Mouse (Mus musculus) left cerebral cortex, adult 11 months (tissue): ENCODE data around the gene Gm42742.

Experiments
- DNase-seq: peaks from one replicate; pipeline ENCODE4 v3.0.0; 2022; ENCODE audit warnings: low spot score

Gene Gm42742

DNA sequence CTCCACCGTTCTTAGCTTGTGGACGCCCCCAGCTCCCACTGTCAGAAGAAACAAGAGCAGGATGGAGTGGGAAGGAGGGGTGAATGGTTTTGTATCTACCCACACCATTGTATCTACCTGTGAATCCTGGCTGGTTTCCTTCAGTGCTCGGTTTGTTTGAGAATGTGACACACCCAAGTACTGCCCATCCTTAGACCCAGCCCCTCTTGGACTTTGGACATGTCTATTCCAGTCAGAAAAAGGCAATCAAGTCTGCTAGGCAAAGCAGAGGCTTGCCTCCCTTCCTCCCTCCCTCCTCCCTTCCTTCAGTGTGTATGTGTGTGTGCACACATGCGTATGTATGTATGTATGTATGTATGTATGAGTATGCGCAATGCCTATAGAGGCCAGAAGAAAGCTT lies 17.3 kb downstream of the Gm42742 start:
- DNase-seq, result no peak

DNA sequence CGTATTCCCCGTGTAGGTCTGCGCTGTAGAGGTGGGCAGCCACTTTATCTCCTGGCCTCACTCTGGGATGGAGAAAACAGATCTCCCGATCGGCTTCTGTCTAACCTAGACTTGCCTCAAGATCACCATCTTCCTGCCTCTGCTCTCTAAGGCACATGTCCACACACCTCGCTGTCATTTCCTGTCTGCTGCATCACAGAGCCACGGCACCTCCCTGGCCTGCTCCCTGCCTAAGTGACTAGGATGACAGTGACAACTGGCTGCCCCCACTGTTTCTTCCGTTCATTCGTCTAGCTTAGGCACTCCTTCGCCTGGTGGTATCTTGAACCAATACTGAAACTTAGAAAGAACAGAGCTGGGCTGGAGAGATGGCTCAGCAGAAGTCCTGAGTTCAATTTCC lies 21.3 kb downstream of the Gm42742 start:
- DNase-seq, result no peak

DNA sequence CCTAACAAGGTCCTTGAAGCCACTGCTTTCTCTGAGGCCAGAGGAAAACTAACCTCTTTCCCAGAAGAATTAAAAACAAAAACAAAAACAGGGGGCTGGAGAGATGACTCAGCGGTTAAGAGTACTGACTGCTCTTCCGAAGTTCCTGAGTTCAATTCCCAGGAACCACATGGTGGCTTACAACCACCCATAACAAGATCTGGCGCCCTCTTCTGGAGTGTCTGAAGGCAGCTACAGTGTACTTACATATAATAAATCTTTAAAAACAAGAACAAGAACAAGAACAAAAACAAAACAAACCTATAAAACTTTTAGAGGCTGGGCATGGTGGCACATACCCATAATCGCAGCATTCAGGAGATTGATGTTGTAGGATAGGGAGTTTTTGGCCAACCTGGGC lies 24.4 kb downstream of the Gm42742 start:
- DNase-seq, result no peak

DNA sequence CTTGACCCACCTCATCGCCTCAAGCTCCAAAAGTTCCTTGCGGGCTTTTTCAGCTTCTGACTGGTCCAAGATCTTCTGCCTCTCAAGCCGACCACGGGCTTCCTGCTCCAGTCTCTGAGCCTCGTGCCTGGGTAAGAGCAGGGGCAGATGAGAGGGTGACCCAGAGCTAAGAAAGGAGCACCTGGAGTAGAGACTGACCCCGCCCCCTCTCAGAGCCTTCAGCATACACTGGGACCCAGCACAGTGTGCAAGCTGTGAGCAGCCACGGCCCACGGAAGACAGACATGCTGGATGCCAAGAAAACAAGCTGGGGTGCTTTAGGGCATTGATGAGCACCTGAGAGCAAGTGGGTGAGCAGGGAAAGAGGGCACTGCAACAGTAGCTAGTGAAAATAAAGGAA lies 32.1 kb downstream of the Gm42742 start:
- no peak for DNase-seq

DNA sequence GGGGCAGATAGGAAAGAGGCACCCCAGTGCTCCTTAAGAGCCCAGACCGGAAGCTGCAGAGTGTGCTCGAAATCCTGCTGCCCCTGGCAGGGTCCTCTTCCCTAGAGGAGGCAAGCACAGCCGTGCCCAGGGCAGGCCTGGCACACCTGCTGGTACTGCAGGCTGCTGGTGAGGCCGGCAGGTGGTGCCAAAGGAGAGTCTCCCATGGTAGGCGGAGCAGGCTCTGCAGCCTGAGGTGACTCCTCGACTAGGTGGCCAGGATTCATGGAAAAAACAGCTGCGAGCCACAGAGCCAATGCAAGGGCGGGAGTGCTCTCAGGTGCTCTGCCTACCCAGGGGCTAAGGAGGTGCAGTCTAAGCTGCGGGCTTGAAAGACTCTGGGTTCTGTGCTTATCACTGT lies 34.6 kb downstream of the Gm42742 start:
- no peak for DNase-seq

DNA sequence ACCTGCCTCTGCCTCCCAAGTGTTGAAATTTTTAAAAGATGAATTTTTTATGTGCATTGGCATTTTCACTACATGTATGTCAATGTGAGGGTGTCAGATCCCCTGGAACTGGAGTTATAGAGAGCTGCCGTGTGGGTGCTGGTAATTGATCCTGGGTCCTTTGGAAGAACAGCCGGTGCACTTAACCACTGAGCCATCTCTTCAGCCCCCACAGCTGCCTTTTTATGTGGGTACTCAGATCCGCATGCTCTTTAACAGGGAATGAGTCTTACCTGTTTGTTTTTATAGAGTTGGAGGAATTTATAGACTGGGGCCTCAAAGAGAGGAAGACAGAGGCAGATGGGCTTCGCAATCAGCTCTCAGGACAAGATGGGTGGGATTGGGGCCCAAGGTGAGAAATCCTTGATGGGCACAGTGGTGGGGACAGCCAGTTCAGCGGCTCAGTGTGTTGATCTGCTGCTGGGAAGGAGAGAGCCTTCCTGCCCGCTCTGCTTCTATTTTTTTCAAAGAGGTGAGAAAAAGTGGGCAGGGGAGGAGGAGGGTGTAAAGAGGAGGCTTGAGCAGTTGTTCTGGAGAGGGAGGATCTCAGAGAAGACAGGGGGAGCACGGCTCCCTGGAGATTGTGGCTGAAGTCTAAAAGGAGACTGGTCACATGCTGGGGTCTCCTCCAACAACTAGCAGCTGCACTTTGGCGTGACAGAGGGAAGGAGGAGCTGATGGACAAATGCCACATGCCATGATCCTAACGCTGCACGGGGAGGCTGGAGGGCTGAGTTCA lies 36.0 kb downstream of the Gm42742 start:
- DNase-seq, result no peak

DNA sequence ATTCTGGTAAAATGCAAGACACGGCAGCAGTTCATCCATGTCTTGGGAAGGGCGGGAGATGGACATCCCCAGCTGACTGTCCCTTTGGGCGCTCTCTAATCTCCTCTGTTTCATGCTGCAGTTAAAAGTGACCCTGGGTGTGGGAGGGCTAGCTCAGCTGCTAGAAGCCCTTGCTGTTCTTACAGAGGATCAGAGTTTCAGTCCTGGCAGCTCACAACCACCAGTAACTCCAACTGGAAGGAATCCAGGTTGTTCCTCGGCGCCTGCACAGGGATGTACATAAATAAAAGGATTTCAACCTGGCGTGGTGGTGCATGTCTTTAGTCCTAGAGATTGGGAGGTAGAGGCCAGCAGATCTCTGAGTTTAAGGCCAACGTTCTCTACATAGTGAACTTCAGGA lies 37.8 kb downstream of the Gm42742 start:
- no peak for DNase-seq

DNA sequence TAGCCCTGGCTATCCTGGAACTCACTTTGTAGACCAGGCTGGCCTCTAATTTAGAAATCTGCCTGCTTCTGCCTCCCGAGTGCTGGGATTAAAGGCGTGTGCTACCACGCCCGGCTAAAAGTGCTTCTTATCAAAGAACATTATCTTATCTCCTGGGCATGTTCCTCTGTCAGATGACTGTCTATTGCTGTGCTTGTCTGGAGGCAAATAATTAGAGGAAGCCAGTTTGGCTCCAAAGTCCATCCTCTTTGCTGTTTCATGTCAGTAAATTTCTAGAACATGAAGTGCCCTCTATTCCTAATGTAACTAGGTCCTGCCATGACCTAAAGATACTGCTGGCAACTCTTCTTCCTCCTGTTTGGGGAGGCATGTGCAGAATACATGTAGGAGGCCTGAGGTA lies 38.8 kb downstream of the Gm42742 start:
- DNase-seq, result no peak

DNA sequence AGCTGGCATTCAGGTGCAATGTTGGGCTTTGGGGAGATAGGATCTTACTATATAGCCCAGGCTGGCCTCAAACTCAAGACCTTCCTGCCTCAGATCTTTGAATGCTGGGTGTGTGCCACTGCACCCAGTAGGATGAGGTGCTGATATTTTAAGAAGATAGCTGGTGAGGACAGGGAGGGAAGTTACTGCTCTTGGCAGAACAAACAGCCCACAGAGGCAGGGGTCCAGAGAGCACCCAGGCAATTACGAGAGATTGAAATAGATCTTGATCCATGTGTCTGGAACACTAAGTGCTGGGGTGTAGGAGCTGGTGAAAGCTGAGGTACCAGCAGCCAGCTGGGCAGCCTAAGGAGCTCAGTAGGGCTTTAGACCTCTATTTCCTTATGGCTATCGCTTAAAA lies 39.3 kb downstream of the Gm42742 start:
- no peak for DNase-seq

DNA sequence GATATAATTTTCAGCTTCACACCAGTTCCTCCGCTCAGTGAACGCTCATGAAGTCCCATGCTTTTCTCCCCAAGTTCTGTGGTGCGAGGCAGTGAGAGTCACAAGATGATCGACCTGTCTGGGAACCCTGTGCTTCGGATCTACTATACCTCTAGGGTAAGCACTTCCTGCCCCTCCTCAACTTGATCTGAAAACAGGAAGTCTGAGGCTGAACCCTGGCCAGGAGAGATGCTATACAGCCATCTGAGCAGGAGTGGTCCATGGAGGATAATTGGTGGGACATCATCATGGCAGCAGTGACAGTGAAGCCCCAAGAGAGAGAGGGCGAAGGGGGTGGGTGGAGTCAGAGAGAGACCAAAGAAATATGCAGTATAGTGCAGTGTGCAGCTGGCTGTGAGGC lies 42.1 kb downstream of the Gm42742 start:
- DNase-seq, result no peak

DNA sequence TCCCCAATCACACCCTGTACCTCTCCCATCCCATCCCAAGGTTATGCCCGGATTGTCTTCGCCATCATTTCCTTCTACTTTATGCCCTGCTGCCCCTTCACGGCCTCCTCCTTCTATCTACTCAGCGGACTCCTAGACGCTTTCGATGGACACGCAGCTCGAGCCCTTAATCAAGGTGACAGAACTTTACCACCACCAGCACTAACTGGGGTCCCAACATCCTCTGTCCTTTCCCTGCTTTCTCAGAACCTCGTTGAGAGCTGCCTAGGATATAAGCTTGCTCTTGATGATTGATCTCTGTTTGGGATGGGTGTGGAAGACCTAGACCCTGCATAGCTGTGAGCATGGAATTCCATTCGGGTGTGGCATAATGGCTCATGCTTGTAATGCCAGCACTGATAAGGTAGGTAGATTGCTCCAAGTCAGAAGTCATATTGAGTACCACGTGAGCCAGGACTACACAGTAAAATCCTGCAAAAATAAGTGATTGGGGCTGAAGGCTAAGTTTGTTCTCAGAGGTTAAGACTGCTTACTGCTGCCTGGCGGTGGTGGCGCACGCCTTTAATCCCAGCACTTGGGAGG lies 43.9 kb downstream of the Gm42742 start:
- DNase-seq, result no peak

DNA sequence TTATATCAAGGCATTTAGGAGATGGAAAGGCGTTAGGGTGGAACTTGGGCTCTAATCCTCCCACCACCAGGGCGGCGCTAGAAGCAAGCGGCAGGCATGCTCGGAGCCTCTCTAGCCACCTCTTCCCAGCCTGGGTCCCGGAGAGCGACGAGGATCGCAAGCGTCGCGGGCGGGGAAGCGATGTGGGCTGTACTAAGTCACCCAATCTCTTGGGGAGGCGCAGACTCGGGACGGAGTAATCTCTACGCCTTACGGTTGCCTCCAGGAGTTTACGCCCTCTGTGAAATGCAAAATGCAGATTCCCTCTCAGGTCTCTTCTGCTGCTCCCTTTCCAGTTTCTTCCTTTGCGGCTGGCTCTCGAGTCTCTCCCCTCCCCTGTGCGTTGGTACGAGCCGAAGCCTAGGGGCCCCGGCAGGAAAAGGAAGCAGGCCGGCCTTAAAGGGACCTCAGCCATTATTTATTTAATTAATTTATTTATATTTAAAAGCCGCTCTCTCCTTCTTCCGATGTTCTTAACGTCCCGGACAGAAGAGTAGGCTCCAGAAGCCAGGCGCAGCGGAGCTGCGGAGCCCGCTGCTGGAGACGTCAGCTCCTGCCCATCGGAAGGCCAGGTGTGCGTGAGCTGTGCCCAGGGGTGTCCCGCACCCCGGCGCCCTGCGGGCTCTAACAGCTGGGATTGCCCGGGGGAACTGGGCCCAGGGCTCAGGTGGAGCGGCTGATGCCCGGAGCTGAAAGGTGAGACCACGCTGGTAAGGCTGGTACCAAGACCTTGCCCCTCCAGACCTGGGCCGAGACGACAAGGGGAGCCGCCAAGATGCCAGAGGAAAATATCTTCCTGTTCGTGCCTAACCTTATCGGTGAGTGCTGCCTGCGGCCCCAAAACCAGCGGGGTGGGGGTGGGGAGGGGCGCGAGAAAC lies 44.7 kb downstream of the Gm42742 start, which contains the start of gene Cdiptos:
Cdiptos (minus strand) TSS at position 149 of the 917 bp plus-strand sequence.
- DNase-seq, result peak; percentile 93

DNA sequence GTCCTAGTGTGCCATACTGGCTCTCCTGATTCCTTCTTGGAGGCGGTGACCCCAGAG lies 45.2 kb downstream of the Gm42742 start, which contains the start of gene Cdipt:
Cdipt (plus strand) TSS at position 22 of the 57 bp plus-strand sequence.
- DNase-seq, result no peak

DNA sequence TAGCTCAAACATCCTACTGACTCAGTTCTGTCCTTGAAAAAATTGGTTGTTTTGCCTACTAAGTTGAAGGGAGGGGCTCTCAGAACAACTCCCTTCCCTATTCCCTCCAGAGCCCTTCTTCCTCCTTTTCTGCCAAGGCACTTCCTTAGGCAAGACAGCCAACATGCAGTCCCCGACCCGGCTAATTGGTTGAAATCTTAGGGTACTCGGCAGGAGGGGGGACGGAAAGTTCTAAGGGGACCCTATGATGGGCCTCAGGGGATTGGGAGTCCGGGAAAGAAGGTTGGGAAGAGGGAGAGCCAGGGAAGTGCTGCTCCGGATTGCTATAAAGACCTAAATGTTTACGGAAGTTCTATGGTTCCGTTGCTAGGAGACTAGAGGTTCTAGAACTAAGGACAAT lies 45.4 kb downstream of the Gm42742 start:
- no peak for DNase-seq

DNA sequence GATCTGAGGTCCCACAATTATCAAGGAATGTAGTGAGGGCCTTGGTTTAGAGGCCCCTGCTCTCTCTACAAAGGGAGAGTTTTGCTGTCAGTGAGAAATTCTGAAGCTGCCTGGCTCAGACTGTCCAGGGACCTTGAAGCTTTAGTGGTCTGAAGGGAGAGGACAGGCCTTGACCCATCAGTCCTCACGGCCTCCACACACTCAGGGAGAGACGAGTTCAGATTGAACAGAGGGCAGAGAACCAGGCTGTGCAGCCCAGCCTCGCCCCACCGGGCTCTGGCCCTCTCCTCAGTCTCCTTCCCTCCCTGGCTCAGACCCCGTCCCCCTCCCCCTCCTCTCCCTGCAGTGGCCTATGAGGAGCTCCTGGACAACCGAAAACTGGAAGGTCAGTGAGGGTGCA lies 53.5 kb downstream of the Gm42742 start:
- no peak for DNase-seq

DNA sequence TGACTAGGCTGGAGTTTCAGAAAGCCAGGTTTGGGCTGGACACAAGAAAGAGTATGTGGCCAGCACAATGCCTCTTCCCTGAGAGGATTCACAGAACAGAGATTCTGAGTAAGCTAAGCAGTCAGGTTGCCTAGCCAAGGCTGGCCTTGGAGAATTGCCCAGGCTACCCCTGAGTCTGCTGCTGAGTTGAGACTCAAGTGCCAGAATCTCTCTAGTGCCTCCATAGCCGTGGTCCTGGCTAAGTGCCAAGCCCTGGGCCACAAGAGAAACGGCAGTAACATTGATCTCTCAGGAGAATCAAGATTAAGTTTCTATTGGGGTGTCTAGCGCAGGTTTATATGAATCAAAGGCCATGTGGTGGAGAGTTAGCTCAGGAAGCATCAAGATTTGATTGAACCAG lies 55.3 kb downstream of the Gm42742 start:
- DNase-seq, result no peak
